Mouse (Mus musculus) limb, embryonic 14.5 days (tissue): Measurements from ENCODE around the gene Mylk2. TPM values are rescaled to one million over a fixed set of nuclear protein-coding genes. Genes with fewer than 3 reads are reported as not detected.

Experiments
- ATAC-seq: fragments of 200-750 bp; cut with Nextera tagmentation; 2 replicates; pipeline ENCODE4 v1.8.0; 2017; ENCODE audit warnings: low read depth, moderate number of reproducible peaks, moderate TSS enrichment; ENCODE audit not compliant: low FRiP score
- DNase-seq: peaks from one replicate; pipeline ENCODE4 v3.0.0-alpha.2; 2015; ENCODE audit warnings: low spot score
- H3K27ac ChIP-seq: fragments of 300-500 bp; sonication (generic); replicated peaks from 2 replicates; pipeline ENCODE4 v1.5.1; 2014; ENCODE audit warnings: low read depth, mild to moderate bottlenecking, low read length, moderate library complexity, mixed read lengths
- H3K27me3 ChIP-seq: fragments of 300-500 bp; sonication (generic); 2 replicates; pipeline ENCODE4 v1.6.1; 2014; ENCODE audit warnings: low read length, mixed read lengths; ENCODE audit not compliant: control insufficient read depth, insufficient read depth
- H3K36me3 ChIP-seq: fragments of 300-500 bp; sonication (generic); 2 replicates; pipeline ENCODE4 v1.6.1; 2014; ENCODE audit warnings: mild to moderate bottlenecking, low read length, moderate library complexity, mixed read lengths; ENCODE audit not compliant: control insufficient read depth, insufficient read depth
- H3K4me1 ChIP-seq: fragments of 300-500 bp; sonication (generic); 2 replicates; pipeline ENCODE4 v1.6.1; 2014; ENCODE audit warnings: antibody characterized with exemption, low read length, mixed read lengths; ENCODE audit not compliant: control insufficient read depth, insufficient read depth
- H3K4me2 ChIP-seq: fragments of 300-500 bp; sonication (generic); replicated peaks from 2 replicates; pipeline ENCODE4 v1.6.1; 2014; ENCODE audit warnings: low read depth, mild to moderate bottlenecking, low read length, moderate library complexity; ENCODE audit not compliant: severe bottlenecking
- H3K4me3 ChIP-seq: fragments of 300-500 bp; sonication (generic); replicated peaks from 2 replicates; pipeline ENCODE4 v1.5.1; 2014; ENCODE audit warnings: low read length
- H3K9ac ChIP-seq: fragments of 300-500 bp; sonication (generic); 2 replicates; pipeline ENCODE4 v1.6.1; 2014; ENCODE audit warnings: mild to moderate bottlenecking, low read depth, low read length, moderate library complexity; ENCODE audit not compliant: severe bottlenecking
- H3K9me3 ChIP-seq: fragments of 300-500 bp; sonication (generic); 2 replicates; pipeline ENCODE4 v1.6.1; 2016; ENCODE audit warnings: low read length; ENCODE audit not compliant: control insufficient read depth
- POLR2A ChIP-seq: fragments of 200-500 bp; IDR thresholded peaks from 2 replicates; pipeline ENCODE4 v1.8.0; 2012; ENCODE audit warnings: inconsistent platforms, mild to moderate bottlenecking, moderate library complexity, borderline replicate concordance; ENCODE audit not compliant: insufficient read depth, insufficient read length; ENCODE audit errors: extremely low read depth
- WGBS: fragments of 180-500 bp; shearing (Covaris S2); extraction: QIAGEN DNeasy Blood & Tissue Kit; methylation state at CpG from one replicate; pipeline ENCODE4 v1.1.7; 2014; 5-methylcytosine and 5-hydroxymethylcytosine counted together
- polyA plus RNA-seq, 2 experiments: library from polyadenylated mRNA; depleted of rRNA in 1 of 2; stranded (reverse) in 1 of 2; unstranded in 1 of 2; fragments of >200 nt; fragmentation: Nextera tagmentation in 1 of 2; extraction: Ambion mirVana in 1 of 2; gene quantifications; 2 replicates each; pipeline versions ENCODE4 v1.2.1 to v1.2.3; 2012 to 2014

The Mylk2 gene
- polyA plus RNA-seq, 2 experiments, result 0.10 to 0.62 TPM

DNA sequence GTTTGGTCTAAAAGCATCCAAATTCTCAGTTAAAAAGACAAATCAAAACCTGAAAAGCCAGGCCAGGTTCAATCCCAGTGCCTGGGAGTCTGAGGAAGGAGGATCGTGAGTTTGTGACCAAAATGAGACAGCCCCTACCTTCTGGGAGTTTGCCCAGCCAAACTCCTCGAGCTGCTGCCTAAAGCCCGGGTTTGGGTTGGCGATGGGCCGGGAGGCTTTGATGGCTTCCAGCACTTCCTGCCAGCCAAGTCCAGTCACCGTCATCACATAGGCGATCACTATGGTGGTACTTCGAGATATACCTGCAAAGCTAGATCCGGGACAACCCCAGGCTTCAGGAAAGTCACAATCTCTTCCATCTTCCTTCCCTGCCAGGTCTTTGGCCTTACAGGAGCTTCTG lies 32.9 kb downstream of the Mylk2 start:
- 56% methylated on average over 9 of the region's 9 CpGs for WGBS
- ATAC-seq, result no peak

DNA sequence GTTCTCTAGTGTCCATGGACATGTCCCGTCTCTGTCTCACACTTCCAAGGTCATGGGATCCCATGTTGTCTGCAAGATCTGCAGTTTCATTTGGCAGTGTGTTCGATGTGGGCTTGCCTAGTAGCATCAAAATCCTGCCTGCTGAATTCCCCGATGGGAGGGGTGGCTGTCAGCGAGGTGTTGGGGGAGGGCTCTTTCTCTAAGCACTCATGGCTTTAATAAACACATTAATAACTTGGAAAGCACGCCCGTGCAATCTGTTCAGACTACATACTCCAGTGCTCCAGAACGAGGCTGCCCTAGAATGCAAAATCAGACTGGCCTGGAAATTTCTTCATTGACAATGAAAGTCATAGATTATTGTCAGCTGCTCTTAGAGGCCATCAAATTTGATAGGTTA lies 35.9 kb downstream of the Mylk2 start:
- no peak for DNase-seq
- TF ChIP-seq POLR2A, result no peak

More for the DNA sequence above, 32.9 kb downstream of the Mylk2 start:
- peaks cover 7% of the 10 kb centered on the region for H3K4me1 ChIP-seq
- DNase-seq, result no peak
- no peak overlapping the region for H3K27ac ChIP-seq
- H3K9me3 ChIP-seq, result no peaks in the 10 kb centered on the region
- H3K4me3 ChIP-seq, result no peak overlapping the region
- no peak overlapping the region for H3K4me2 ChIP-seq
- H3K27me3 ChIP-seq, result peaks cover 39% of the 10 kb centered on the region
- no peak overlapping the region for H3K9ac ChIP-seq
- no peak for TF ChIP-seq POLR2A
- H3K36me3 ChIP-seq, result no peaks in the 10 kb centered on the region

DNA sequence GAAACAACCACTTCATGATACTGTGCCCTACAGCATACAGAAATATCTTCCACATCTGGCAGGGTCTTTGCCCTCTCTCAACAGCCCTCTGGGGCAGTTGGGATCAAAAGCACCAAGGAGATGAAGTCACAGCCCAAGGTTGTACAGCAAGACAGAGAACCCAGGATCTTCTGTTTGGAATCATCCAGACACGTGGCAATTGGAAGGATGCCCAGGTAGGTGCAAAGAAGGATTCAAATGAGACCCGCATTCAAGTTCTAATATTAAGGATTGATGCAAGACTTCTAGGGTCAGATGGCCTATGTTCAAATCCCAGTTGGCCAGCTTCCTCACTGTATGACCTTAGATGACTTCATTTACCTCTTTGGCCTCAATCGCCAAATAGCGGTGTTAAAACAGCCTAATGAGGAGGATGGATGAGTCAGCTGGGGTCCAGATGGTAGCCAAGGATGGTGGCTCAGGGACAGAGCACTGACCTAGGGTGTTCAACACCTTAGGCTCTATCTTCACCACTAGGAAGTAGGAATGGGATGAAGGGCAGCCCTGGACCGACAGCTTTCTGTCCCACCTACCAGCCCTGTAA lies 37.4 kb downstream of the Mylk2 start:
- WGBS, result 72% methylated on average over 5 of the region's 5 CpGs
- no peak for TF ChIP-seq POLR2A
- ATAC-seq (no peak), DNase-seq (no peak)
- peaks cover 33% of the 10 kb centered on the region for H3K27me3 ChIP-seq
- H3K9ac ChIP-seq, result no peak overlapping the region
- H3K4me1 ChIP-seq, result no peaks in the 10 kb centered on the region
- H3K9me3 ChIP-seq, result no peaks in the 10 kb centered on the region
- H3K27ac ChIP-seq, result no peak overlapping the region
- no peaks in the 10 kb centered on the region for H3K36me3 ChIP-seq
- H3K4me3 ChIP-seq, result no peak overlapping the region
- no peak overlapping the region for H3K4me2 ChIP-seq

More for the DNA sequence above, 35.9 kb downstream of the Mylk2 start:
- H3K4me2 ChIP-seq, result no peak overlapping the region
- H3K27me3 ChIP-seq, result peaks cover 46% of the 10 kb centered on the region
- no peak overlapping the region for H3K4me3 ChIP-seq
- 48% methylated on average over 7 of the region's 7 CpGs for WGBS
- no peak for ATAC-seq
- no peak overlapping the region for H3K27ac ChIP-seq
- H3K36me3 ChIP-seq, result no peaks in the 10 kb centered on the region
- peaks cover 7% of the 10 kb centered on the region for H3K4me1 ChIP-seq
- H3K9me3 ChIP-seq, result no peaks in the 10 kb centered on the region
- no peak overlapping the region for H3K9ac ChIP-seq

DNA sequence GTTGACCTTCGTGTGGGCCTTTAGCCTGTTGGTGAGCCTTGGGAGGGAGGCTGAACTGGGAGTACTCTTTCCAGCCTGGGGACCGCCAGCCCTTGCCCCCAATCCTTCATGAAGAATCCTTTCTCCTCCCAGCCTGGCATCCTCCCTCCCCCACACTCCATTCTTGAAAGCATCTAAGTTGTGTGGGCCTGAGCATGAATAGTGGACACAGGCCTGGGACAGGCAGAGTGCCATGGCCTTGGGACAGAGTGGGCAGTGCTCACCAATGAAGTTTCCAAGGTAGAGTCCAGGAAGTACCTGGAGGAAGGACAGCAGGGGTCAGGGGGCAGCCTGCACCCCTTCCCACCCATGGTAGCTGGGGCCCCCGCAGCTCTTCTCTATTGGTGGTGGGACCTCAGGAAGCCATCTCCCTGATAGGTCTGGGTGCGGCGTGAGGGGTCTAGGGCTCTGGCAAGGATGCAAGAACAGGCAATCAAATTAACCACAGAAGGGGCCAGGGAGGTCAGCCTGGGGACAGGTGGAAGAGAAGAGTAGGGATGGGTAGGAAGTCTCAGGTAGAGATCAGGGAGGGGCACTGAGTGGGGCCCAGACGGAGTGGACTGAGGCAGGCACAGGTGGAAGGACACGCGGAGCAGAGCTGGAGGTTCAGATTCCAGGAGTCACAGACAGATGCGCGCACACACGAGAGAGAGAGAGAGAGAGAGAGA lies 39.4 kb downstream of the Mylk2 start:
- H3K9ac ChIP-seq, result peak overlapping the region; percentile 69; the same call in 1 of the 2 replicates
- peak overlapping the region; percentile 47; the same call in 1 of the 2 replicates for H3K4me3 ChIP-seq
- no peaks in the 10 kb centered on the region for H3K9me3 ChIP-seq
- no peaks in the 10 kb centered on the region for H3K36me3 ChIP-seq
- H3K4me1 ChIP-seq, result no peaks in the 10 kb centered on the region
- 39% methylated on average over 11 of the region's 11 CpGs for WGBS
- no peak for DNase-seq
- peak overlapping the region; percentile 99 for H3K4me2 ChIP-seq
- H3K27ac ChIP-seq, result no peak overlapping the region
- peaks cover 20% of the 10 kb centered on the region for H3K27me3 ChIP-seq
- no peak for TF ChIP-seq POLR2A
- ATAC-seq, result no peak

DNA sequence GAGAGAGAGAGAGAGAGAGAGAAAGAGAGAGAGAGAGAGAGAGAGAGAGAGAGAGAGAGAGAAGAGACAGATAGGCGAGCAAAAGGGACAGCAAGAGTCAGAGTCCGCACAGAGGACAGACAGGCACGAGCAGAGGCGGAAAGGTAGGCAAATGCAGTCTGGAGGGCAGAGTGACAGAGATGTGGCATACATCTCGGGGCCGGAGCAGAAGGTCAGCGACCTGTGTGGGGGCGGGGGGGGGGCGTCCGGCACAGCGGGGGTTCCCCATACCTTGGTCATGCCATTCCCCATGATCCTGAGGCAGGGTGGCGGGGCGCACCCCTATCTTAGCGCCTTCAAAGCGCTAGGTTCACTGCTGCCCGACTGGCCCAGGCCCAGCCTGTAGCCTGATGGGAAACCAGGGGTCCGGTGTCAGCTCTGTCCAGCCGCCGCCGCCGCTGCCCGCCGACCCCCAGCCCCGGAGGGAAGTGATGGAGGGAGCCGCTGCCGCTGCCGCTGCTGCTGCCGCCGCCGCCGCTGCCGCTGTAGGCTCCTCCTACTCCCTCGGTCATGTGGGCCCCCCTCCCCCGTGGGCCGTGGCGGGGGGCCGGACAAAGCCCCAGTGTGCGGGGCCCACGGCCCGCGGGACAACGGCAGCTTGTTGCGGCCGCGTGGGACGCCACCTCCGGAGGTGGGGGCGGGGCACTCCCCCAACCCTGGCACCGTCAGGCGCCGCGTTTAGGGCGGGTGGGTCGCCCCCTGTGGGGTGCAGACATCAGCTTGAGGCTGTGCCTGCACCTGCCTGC lies 40.1 kb downstream of the Mylk2 start, which contains the start of gene Dusp15:
TSS of gene Dusp15 (minus strand) at position 634 of the 785 bp plus-strand sequence.
- H3K4me3 ChIP-seq, result peak within 1 kb of the TSS; percentile 47
- no peaks in the 10 kb centered on the region for H3K9me3 ChIP-seq
- ATAC-seq, result peak; percentile 44
- H3K4me2 ChIP-seq, result peak within 1 kb of the TSS; percentile 99
- no peak for TF ChIP-seq POLR2A
- H3K27ac ChIP-seq, result no peak within 1 kb of the TSS
- H3K27me3 ChIP-seq, result peaks cover 20% of the 10 kb centered on the region
- H3K9ac ChIP-seq, result peak within 1 kb of the TSS; percentile 69
- no peak for DNase-seq
- WGBS, result 1% methylated on average over 18 of the region's 54 CpGs
- H3K4me1 ChIP-seq, result no peaks in the 10 kb centered on the region
- H3K36me3 ChIP-seq, result no peaks in the 10 kb centered on the region
